Mouse (Mus musculus) stomach, embryonic 14.5 days (tissue): ENCODE data around the gene Nr1h5. TPM values are rescaled to one million over a fixed set of nuclear protein-coding genes. Genes with fewer than 3 reads are reported as not detected.

ENCODE experiments used
- ATAC-seq: fragments of 200-750 bp; cut with Nextera tagmentation; 2 replicates; pipeline ENCODE4 v1.8.0; 2017; ENCODE audit warnings: low read depth, moderate TSS enrichment; ENCODE audit not compliant: insufficient number of reproducible peaks, insufficient read depth, low FRiP score
- H3K27ac ChIP-seq: fragments of 300-500 bp; sonication (generic); 2 replicates; pipeline ENCODE4 v1.5.1; 2014; ENCODE audit warnings: mild to moderate bottlenecking, low read length, moderate library complexity, mixed read lengths
- H3K27me3 ChIP-seq: fragments of 300-500 bp; sonication (generic); 2 replicates; pipeline ENCODE4 v1.6.1; 2014; ENCODE audit warnings: low read length, control low read depth, mixed read lengths; ENCODE audit not compliant: control insufficient read depth, insufficient read depth
- H3K36me3 ChIP-seq: fragments of 300-500 bp; sonication (generic); 2 replicates; pipeline ENCODE4 v1.6.1; 2014; ENCODE audit warnings: mild to moderate bottlenecking, control low read depth, low read length, moderate library complexity, mixed read lengths; ENCODE audit not compliant: control insufficient read depth, insufficient read depth
- H3K4me1 ChIP-seq: fragments of 300-500 bp; sonication (generic); 2 replicates; pipeline ENCODE4 v1.6.1; 2014; ENCODE audit warnings: low read length, control low read depth, mixed read lengths; ENCODE audit not compliant: control insufficient read depth, insufficient read depth
- H3K4me2 ChIP-seq: fragments of 300-500 bp; sonication (generic); replicated peaks from 2 replicates; pipeline ENCODE4 v1.6.1; 2014; ENCODE audit warnings: low read depth, low read length, control low read depth
- H3K4me3 ChIP-seq: fragments of 300-500 bp; sonication (generic); 2 replicates; pipeline ENCODE4 v1.5.1; 2014; ENCODE audit warnings: low read depth, low read length, control low read depth
- H3K9ac ChIP-seq: fragments of 300-500 bp; sonication (generic); replicated peaks from 2 replicates; pipeline ENCODE4 v1.6.1; 2014; ENCODE audit warnings: low read depth, mild to moderate bottlenecking, control low read depth, low read length, moderate library complexity, mixed read lengths
- H3K9me3 ChIP-seq: fragments of 300-500 bp; sonication (generic); 2 replicates; pipeline ENCODE4 v1.6.1; 2016; ENCODE audit warnings: low read depth, low read length, control low read depth; ENCODE audit not compliant: control insufficient read depth
- WGBS: fragments of 180-500 bp; shearing (Covaris S2); extraction: QIAGEN DNeasy Blood & Tissue Kit; methylation state at CpG from one replicate; pipeline ENCODE4 v1.1.7; 2014; 5-methylcytosine and 5-hydroxymethylcytosine counted together
- polyA plus RNA-seq: library from polyadenylated mRNA; unstranded; fragments of >200 nt; fragmentation: Nextera tagmentation; extraction: Ambion mirVana; gene quantifications from 2 replicates; pipeline ENCODE4 v1.2.1, GENCODE M21; 2014

The Nr1h5 gene
- polyA plus RNA-seq, 1 experiment from 2014 or later, result not detected

- no peaks in the 10 kb centered on the region for H3K9me3 ChIP-seq
- WGBS, result 66% methylated on average over 3 of the region's 3 CpGs
- no peaks in the 10 kb centered on the region for H3K4me1 ChIP-seq
- no peak overlapping the region for H3K4me2 ChIP-seq
- H3K4me3 ChIP-seq, result no peak overlapping the region
- no peaks in the 10 kb centered on the region for H3K27me3 ChIP-seq
- ATAC-seq, result no peak
- no peak overlapping the region for H3K27ac ChIP-seq
- H3K36me3 ChIP-seq, result no peaks in the 10 kb centered on the region
- no peak overlapping the region for H3K9ac ChIP-seq
Measured at GRCm38 (mm10) chr3:102946312-102946711, 17.6 kb downstream of the Nr1h5 start.

- WGBS, result 88% methylated on average over 1 of the region's 1 CpGs
Measured at GRCm38 (mm10) chr3:102938100-102938499, 25.8 kb downstream of the Nr1h5 start.

DNA sequence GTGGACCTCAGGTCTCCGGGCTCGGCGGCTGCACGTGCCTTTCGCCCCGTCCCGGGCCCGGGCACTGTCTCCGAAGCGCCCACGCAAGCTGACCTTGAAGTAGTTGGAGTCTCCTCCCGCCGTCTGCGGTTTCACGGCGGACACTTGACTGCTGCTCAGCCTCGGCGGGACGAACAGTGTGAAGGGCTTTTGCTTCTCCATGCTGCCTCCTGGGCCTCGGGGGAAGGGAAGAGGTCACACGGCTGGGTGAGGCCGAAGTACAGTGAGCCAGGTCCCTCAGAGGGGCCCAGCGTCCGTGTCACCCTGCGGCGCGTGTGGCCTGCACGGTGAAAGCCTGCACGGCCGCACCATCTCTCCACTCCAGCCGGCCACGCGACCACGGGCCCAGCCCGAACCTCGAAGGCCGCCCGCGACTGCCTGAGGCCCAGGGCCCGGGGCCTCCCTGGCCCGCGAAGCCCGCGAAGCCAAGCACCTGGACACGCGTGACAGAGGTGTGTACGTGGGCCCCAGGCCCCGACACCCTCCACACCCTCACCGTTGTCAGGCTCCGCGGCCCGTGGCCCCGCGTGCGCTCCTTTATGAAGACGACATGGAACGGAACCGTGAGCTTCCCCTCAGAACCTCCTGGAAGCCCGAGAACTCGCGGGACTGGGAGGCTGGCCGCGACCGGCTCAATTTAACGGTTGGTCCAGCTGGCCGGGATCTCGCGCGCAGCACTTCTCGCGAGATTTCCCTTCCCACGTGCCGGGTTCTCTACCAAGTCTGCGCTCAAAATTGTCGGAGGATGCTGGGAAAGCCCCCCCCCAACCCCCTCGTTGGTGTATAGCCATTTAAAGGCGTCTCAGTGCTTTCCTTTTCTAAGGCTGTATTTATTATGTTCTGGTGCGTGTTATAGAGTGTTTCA, 28.2 kb downstream of the Nr1h5 start, which contains the start of gene Sycp1:
TSS of gene Sycp1 (minus strand) at position 650 of the 904 bp plus-strand sequence.
- no peak for ATAC-seq
- H3K4me3 ChIP-seq, result no peak within 1 kb of the TSS
- no peaks in the 10 kb centered on the region for H3K36me3 ChIP-seq
- no peaks in the 10 kb centered on the region for H3K4me1 ChIP-seq
- no peak within 1 kb of the TSS for H3K4me2 ChIP-seq
- H3K27ac ChIP-seq, result no peak within 1 kb of the TSS
- H3K27me3 ChIP-seq, result no peaks in the 10 kb centered on the region
- no peak within 1 kb of the TSS for H3K9ac ChIP-seq
- H3K9me3 ChIP-seq, result peaks cover 6% of the 10 kb centered on the region; the same call in 1 of the 2 replicates
- 92% methylated on average over 78 of the region's 78 CpGs for WGBS

More at GRCm38 (mm10) chr3:102938100-102938499, 25.8 kb downstream of the Nr1h5 start:
- Histone ChIP-seq H3K4me3 (no peak overlapping the region), H3K9ac (no peak overlapping the region), H3K27me3 (no peaks in the 10 kb centered on the region), H3K27ac (no peak overlapping the region), H3K36me3 (no peaks in the 10 kb centered on the region), H3K4me2 (no peak overlapping the region), H3K9me3 (peaks cover 6% of the 10 kb centered on the region; the same call in 1 of the 2 replicates), H3K4me1 (no peaks in the 10 kb centered on the region)
- ATAC-seq, result no peak

DNA sequence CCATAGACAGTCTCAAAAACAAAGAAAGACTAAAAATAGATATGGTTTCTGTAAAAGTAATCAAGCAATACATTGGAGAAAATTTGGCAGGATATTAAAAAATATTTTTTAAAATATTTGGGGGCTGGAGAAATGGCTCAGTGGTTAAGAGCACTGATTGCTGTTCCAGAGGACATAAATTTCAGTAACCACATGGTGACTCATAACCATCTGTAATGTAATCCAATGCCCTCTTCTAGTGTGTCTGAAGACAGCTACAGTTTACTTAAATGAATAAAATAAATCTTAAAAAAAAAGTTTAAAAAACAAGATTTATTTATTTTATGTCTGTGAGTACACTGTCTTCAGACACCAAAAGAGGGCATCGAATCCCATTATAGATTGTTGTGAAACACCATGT, 64.8 kb downstream of the Nr1h5 start:
- H3K4me2 ChIP-seq, result no peak overlapping the region
- no peak overlapping the region for H3K4me3 ChIP-seq
- H3K27me3 ChIP-seq, result no peaks in the 10 kb centered on the region
- no peak for ATAC-seq
- H3K36me3 ChIP-seq, result no peaks in the 10 kb centered on the region
- 89% methylated on average over 1 of the region's 1 CpGs for WGBS
- H3K9me3 ChIP-seq, result no peaks in the 10 kb centered on the region
- H3K27ac ChIP-seq, result no peak overlapping the region
- H3K9ac ChIP-seq, result no peak overlapping the region
- no peaks in the 10 kb centered on the region for H3K4me1 ChIP-seq

Other genes starting within 250 kb of the Nr1h5 start
- 25.8 and 26.9 TPM in 2 replicates for gene Tspan2, start 229.6 kb downstream of the Nr1h5 start, polyA plus RNA-seq
- 0.25 and 0.62 TPM in 2 replicates for gene Tshb, start 181.4 kb downstream of the Nr1h5 start, polyA plus RNA-seq
- not detected in 2 replicates for gene Sycp1, start 28.0 kb downstream of the Nr1h5 start, polyA plus RNA-seq
- gene Sike1, start 31.6 kb upstream of the Nr1h5 start, polyA plus RNA-seq, result 58.8 and 61.9 TPM in 2 replicates
- gene Csde1, start 56.3 kb upstream of the Nr1h5 start, polyA plus RNA-seq, result 455 and 466 TPM in 2 replicates
- 109 and 116 TPM in 2 replicates for gene Nras, start 94.2 kb upstream of the Nr1h5 start, polyA plus RNA-seq
- gene Ampd1, start 109.9 kb upstream of the Nr1h5 start, polyA plus RNA-seq, result not detected in 2 replicates
- 6.2 and 8.2 TPM in 2 replicates for gene Dennd2c, start 138.5 kb upstream of the Nr1h5 start, polyA plus RNA-seq
- 189 and 199 TPM in 2 replicates for gene Bcas2, start 207.5 kb upstream of the Nr1h5 start, polyA plus RNA-seq